Mouse (Mus musculus) hindbrain, embryonic 13.5 days (tissue): ENCODE data around the gene 1700088E04Rik. TPM values are rescaled to one million over a fixed set of nuclear protein-coding genes. Genes with fewer than 3 reads are reported as not detected.

Experiments used
- ATAC-seq: fragments of 200-750 bp; cut with Nextera tagmentation; 2 replicates; pipeline ENCODE4 v1.8.0; 2017; ENCODE audit warnings: moderate TSS enrichment; ENCODE audit not compliant: low FRiP score
- H3K27ac ChIP-seq: fragments of 300-500 bp; sonication (generic); 2 replicates; pipeline ENCODE4 v1.5.1; 2015; ENCODE audit warnings: inconsistent platforms, mild to moderate bottlenecking, moderate library complexity
- H3K27me3 ChIP-seq: fragments of 300-500 bp; sonication (generic); 2 replicates; pipeline ENCODE4 v1.6.1; 2015; ENCODE audit warnings: mild to moderate bottlenecking, inconsistent platforms
- H3K36me3 ChIP-seq: fragments of 300-500 bp; sonication (generic); 2 replicates; pipeline ENCODE4 v1.6.1; 2015; ENCODE audit warnings: mild to moderate bottlenecking, inconsistent platforms
- H3K4me1 ChIP-seq: fragments of 300-500 bp; sonication (generic); replicated peaks from 2 replicates; pipeline ENCODE4 v1.6.1; 2015; ENCODE audit warnings: inconsistent platforms
- H3K4me2 ChIP-seq: fragments of 300-500 bp; sonication (generic); 2 replicates; pipeline ENCODE4 v1.6.1; 2015; ENCODE audit warnings: inconsistent platforms, mild to moderate bottlenecking, moderate library complexity
- H3K4me3 ChIP-seq: fragments of 300-500 bp; sonication (generic); 2 replicates; pipeline ENCODE4 v1.5.1; 2015; ENCODE audit warnings: mild to moderate bottlenecking, inconsistent platforms
- H3K9ac ChIP-seq: fragments of 300-500 bp; sonication (generic); 2 replicates; pipeline ENCODE4 v1.6.1; 2015; ENCODE audit warnings: mild to moderate bottlenecking, inconsistent platforms
- H3K9me3 ChIP-seq: fragments of 300-500 bp; sonication (generic); 2 replicates; pipeline ENCODE4 v1.6.1; 2016; ENCODE audit warnings: inconsistent platforms
- WGBS: fragments of 180-500 bp; shearing (Covaris S2); methylation state at CpG from one replicate; pipeline ENCODE4 v1.1.7; 2015; 5-methylcytosine and 5-hydroxymethylcytosine counted together
- polyA plus RNA-seq: library from polyadenylated mRNA; unstranded; fragments of >200 nt; fragmentation: Nextera tagmentation; extraction: Ambion mirVana; gene quantifications from 2 replicates; pipeline ENCODE4 v1.2.1, GENCODE M21; 2015

Gene 1700088E04Rik
- polyA plus RNA-seq, 1 experiment from 2014 or later: 22.1 TPM

DNA sequence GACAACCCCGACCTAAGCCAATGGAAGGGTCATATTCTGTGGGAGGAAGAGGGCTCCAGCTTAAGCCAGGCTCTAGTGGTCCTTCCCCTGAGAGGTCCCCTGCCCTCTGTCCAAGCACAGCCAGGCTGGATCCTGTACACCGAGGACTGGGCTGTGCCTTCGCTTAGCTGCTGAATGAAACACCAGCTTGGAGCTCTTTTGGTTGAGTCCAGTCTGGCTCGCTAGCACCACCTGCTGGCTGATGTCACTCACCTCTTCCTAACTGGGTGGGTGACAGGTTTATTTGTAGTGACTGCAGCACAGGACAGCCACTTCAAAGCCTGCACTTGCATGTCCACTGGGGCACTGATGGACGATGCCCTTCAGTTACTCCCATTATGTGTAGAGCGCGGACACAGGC lies 7.5 kb upstream of the 1700088E04Rik start:
- Histone ChIP-seq H3K4me2 (no peak overlapping the region), H3K36me3 (peaks cover 79% of the 10 kb centered on the region), H3K27me3 (no peaks in the 10 kb centered on the region), H3K27ac (peak overlapping the region; percentile 14; the same call in 1 of the 2 replicates), H3K9me3 (no peaks in the 10 kb centered on the region), H3K4me1 (peaks cover 26% of the 10 kb centered on the region), H3K4me3 (no peak overlapping the region), H3K9ac (no peak overlapping the region)
- ATAC-seq: no peak
- WGBS: 51% methylated on average over 7 of the region's 7 CpGs

DNA sequence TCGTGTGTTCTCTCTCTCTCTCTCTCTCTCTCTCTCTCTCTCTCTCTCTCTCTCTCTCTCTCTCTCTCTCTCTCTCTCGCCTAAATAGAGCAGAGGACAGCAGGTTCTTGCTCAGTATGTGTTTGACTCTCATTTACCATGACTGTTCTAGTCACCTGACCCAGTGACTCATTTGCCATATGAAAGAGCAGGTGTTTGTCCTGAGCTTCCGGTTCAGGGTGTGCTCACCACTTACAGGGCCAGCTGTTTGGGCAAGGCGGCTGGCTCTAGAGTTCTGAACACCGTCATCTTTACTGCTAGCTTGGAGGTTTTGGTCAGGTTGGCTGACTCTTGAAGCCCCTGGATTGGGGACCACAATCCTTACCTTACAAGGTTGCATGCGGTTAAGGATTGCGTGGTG lies 4.5 kb upstream of the 1700088E04Rik start:
- Histone ChIP-seq H3K36me3 (peaks cover 60% of the 10 kb centered on the region), H3K9ac (no peak overlapping the region), H3K27ac (no peak overlapping the region), H3K4me3 (no peak overlapping the region), H3K9me3 (no peaks in the 10 kb centered on the region), H3K4me2 (no peak overlapping the region), H3K4me1 (peaks cover 18% of the 10 kb centered on the region), H3K27me3 (no peaks in the 10 kb centered on the region)
- WGBS: 95% methylated on average over 7 of the region's 7 CpGs
- no peak for ATAC-seq

DNA sequence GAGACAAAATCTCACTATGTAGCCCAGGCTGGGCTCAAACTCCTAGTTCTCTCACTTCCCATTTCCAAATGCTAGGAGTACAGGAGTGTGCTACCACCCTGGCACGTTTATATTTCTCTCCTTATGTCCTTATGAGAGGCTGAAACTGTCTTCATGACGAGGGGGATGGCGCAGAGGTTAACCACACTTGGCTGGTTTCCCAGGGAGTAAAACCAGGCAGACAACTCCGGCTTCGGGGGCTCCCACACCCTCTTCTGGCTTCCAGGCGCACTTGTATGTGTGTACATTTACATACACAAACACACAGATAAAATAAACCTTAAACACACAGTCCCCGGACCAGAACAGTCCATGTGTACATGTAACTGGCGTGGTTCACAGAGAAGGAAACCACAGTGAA lies 3.0 kb upstream of the 1700088E04Rik start:
- Histone ChIP-seq H3K36me3 (peaks cover 49% of the 10 kb centered on the region), H3K9ac (no peak overlapping the region), H3K4me1 (peaks cover 23% of the 10 kb centered on the region), H3K4me3 (no peak overlapping the region), H3K27ac (no peak overlapping the region), H3K9me3 (no peaks in the 10 kb centered on the region), H3K27me3 (0 out of 2 replicates have a peak, but pooled peaks cover 2% of the 10 kb centered on the region), H3K4me2 (no peak overlapping the region)
- 91% methylated on average over 8 of the region's 8 CpGs for WGBS
- no peak for ATAC-seq

- Histone ChIP-seq H3K4me1 (peaks cover 23% of the 10 kb centered on the region), H3K4me2 (no peak overlapping the region), H3K4me3 (no peak overlapping the region), H3K36me3 (peaks cover 43% of the 10 kb centered on the region), H3K27me3 (0 out of 2 replicates have a peak, but pooled peaks cover 2% of the 10 kb centered on the region), H3K9me3 (no peaks in the 10 kb centered on the region), H3K27ac (no peak overlapping the region), H3K9ac (no peak overlapping the region)
- no peak for ATAC-seq
- WGBS: 89% methylated on average over 12 of the region's 12 CpGs
Measured at GRCm38 (mm10) chr15:79143316-79143715, 2.3 kb upstream of the 1700088E04Rik start.

DNA sequence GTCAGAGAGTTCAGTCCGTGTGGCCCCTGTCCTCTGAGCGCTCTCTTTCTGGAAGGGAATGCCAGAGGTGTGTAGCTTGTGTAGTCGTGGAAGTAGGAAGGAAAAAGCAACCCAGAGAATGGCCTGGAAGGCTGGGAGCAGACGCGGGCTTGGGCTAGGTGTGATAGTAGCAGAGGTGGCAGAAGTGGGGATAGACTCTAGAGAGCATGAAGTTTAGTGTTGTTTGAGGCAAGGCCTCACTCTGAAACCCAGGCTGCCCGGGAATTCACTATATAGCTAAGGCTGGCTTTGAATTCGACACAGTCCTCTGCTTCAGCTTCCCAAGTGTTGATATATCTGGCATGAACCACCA lies 489 bp upstream of the 1700088E04Rik start:
- Histone ChIP-seq H3K9me3 (no peaks in the 10 kb centered on the region), H3K4me2 (peak overlapping the region; percentile 95), H3K4me1 (peaks cover 23% of the 10 kb centered on the region), H3K27ac (no peak overlapping the region; the same call in 1 of the 2 replicates), H3K27me3 (0 out of 2 replicates have a peak, but pooled peaks cover 2% of the 10 kb centered on the region), H3K9ac (peak overlapping the region; percentile 83), H3K4me3 (peak overlapping the region; percentile 66), H3K36me3 (peaks cover 25% of the 10 kb centered on the region)
- no peak for ATAC-seq
- 0% methylated on average over 7 of the region's 7 CpGs for WGBS

DNA sequence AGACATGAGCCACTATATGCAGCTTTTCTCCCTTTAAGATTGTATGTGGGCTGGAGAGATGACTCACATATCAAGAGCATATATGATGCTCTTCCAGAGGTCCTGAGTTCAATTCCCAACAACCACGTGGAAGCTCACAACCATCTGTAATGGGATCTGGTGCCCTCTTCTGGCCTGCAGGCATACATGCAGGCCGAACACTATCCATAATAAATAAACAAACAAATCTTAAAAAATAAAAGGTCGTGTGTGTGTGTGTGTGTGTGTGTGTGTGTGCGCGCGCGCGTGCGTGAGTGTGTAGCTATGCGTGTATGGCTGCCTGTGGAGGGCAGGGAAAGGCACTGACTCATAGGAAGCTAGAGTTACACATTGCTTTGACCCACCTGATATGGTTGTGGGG lies 1.4 kb downstream of the 1700088E04Rik start:
- no peak for ATAC-seq
- H3K4me2 ChIP-seq: no peak overlapping the region

GRCm38 (mm10) chr15:79135783-79136575 lies 5.1 kb downstream of the 1700088E04Rik start:
- Histone ChIP-seq H3K4me1 (peaks cover 8% of the 10 kb centered on the region), H3K36me3 (peaks cover 33% of the 10 kb centered on the region), H3K27ac (no peak overlapping the region), H3K9ac (no peak overlapping the region), H3K4me3 (no peak overlapping the region), H3K4me2 (no peak overlapping the region), H3K9me3 (no peaks in the 10 kb centered on the region), H3K27me3 (0 out of 2 replicates have a peak, but pooled peaks cover 2% of the 10 kb centered on the region)
- WGBS: 66% methylated on average over 11 of the region's 11 CpGs
- no peak for ATAC-seq

More for the DNA sequence above, 1.4 kb downstream of the 1700088E04Rik start:
- Histone ChIP-seq H3K4me1 (peaks cover 23% of the 10 kb centered on the region), H3K9ac (no peak overlapping the region), H3K27ac (no peak overlapping the region), H3K4me3 (no peak overlapping the region), H3K36me3 (peaks cover 7% of the 10 kb centered on the region), H3K27me3 (0 out of 2 replicates have a peak, but pooled peaks cover 2% of the 10 kb centered on the region), H3K9me3 (no peaks in the 10 kb centered on the region)
- WGBS: 64% methylated on average over 10 of the region's 10 CpGs

GRCm38 (mm10) chr15:79135332-79135731 lies 5.7 kb downstream of the 1700088E04Rik start:
- Histone ChIP-seq H3K4me2 (no peak overlapping the region), H3K9ac (no peak overlapping the region), H3K4me1 (peaks cover 3% of the 10 kb centered on the region), H3K4me3 (no peak overlapping the region), H3K27ac (no peak overlapping the region), H3K27me3 (0 out of 2 replicates have a peak, but pooled peaks cover 2% of the 10 kb centered on the region), H3K36me3 (peaks cover 39% of the 10 kb centered on the region), H3K9me3 (no peaks in the 10 kb centered on the region)
- WGBS: 73% methylated on average over 9 of the region's 9 CpGs
- ATAC-seq: no peak

GRCm38 (mm10) chr15:79134496-79135270 lies 6.4 kb downstream of the 1700088E04Rik start:
- no peak overlapping the region for H3K9ac ChIP-seq
- no peak overlapping the region for H3K4me2 ChIP-seq
- H3K4me1 ChIP-seq: no peaks in the 10 kb centered on the region
- H3K27ac ChIP-seq: no peak overlapping the region
- WGBS: 85% methylated on average over 9 of the region's 9 CpGs
- peaks cover 46% of the 10 kb centered on the region for H3K36me3 ChIP-seq
- H3K4me3 ChIP-seq: no peak overlapping the region
- no peaks in the 10 kb centered on the region for H3K27me3 ChIP-seq
- no peak for ATAC-seq
- H3K9me3 ChIP-seq: no peaks in the 10 kb centered on the region

DNA sequence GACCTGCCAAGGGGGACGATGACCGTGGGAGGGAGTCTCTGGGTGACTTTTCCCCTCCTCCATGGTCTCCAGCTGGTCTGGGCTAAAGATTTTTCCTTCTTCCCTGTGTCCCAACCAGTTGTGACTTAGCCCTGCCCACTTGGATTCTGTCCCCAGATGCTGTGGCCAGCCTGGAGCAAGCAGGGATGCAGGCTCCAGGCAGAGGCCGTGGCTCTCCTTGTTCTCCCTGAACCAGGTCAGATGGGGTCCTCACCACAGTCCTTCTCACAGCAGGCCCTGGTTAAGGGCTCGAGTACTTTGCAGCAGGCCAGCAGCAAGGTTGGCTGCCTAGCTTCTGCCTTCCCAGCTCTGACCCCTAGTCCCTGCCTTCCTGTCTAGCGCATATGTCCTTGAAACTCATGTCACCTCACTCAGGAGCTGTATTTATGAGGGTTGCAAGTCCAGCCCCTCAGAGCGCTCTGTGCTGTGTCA lies 7.8 kb downstream of the 1700088E04Rik start:
- no peak for ATAC-seq
- no peak overlapping the region for H3K9ac ChIP-seq
- H3K4me3 ChIP-seq: no peak overlapping the region
- no peak overlapping the region for H3K4me2 ChIP-seq
- H3K9me3 ChIP-seq: no peaks in the 10 kb centered on the region
- no peaks in the 10 kb centered on the region for H3K4me1 ChIP-seq
- no peaks in the 10 kb centered on the region for H3K27me3 ChIP-seq
- 86% methylated on average over 6 of the region's 6 CpGs for WGBS
- H3K27ac ChIP-seq: no peak overlapping the region
- peaks cover 56% of the 10 kb centered on the region for H3K36me3 ChIP-seq

GRCm38 (mm10) chr15:79131442-79131841 lies 9.6 kb downstream of the 1700088E04Rik start:
- Histone ChIP-seq H3K9me3 (no peaks in the 10 kb centered on the region), H3K9ac (0 out of 2 replicates have a peak overlapping the region, but pooled peaks have one; percentile 8), H3K27me3 (no peaks in the 10 kb centered on the region), H3K27ac (no peak overlapping the region), H3K36me3 (peaks cover 73% of the 10 kb centered on the region), H3K4me1 (no peaks in the 10 kb centered on the region), H3K4me2 (no peak overlapping the region), H3K4me3 (no peak overlapping the region)
- no peak for ATAC-seq
- 73% methylated on average over 7 of the region's 7 CpGs for WGBS

DNA sequence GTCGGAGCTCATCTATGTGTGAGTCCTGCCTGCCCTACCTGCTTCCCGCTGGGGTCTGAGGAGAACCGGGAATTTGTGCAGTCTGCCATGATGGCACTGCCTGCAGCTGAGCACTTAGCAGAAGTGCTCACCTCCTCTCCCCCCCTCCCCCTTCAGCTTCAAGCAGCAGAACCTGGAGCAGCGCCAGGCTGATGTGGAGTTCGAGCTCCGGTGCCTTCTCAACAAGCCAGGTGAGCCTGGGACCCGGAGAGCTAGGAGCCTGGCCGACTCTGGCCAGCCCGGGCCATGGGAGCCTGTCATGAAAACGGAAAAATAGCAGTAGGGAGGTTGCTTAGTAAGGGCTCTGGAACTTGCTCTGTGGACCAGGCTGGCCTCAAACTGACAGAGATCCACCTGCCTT lies 10.3 kb downstream of the 1700088E04Rik start:
- ATAC-seq: no peak
- Histone ChIP-seq H3K9ac (no peak overlapping the region), H3K27ac (no peak overlapping the region), H3K27me3 (no peaks in the 10 kb centered on the region), H3K9me3 (no peaks in the 10 kb centered on the region), H3K36me3 (peaks cover 79% of the 10 kb centered on the region), H3K4me1 (no peaks in the 10 kb centered on the region), H3K4me3 (no peak overlapping the region), H3K4me2 (no peak overlapping the region)
- 91% methylated on average over 10 of the region's 10 CpGs for WGBS
